Mouse (Mus musculus) ovary, adult 18-20 months (tissue): ENCODE measurements around the gene Arhgap25.
"Not testable (repeated sequence)": the region's sequence is repeated elsewhere in the genome, so short reads cannot be mapped to it uniquely, and the experiment has no call there.

Experiments
- DNase-seq: peaks from one replicate; pipeline ENCODE4 v3.0.0; 2022; ENCODE audit warnings: low spot score, mixed read lengths

The Arhgap25 gene

DNA sequence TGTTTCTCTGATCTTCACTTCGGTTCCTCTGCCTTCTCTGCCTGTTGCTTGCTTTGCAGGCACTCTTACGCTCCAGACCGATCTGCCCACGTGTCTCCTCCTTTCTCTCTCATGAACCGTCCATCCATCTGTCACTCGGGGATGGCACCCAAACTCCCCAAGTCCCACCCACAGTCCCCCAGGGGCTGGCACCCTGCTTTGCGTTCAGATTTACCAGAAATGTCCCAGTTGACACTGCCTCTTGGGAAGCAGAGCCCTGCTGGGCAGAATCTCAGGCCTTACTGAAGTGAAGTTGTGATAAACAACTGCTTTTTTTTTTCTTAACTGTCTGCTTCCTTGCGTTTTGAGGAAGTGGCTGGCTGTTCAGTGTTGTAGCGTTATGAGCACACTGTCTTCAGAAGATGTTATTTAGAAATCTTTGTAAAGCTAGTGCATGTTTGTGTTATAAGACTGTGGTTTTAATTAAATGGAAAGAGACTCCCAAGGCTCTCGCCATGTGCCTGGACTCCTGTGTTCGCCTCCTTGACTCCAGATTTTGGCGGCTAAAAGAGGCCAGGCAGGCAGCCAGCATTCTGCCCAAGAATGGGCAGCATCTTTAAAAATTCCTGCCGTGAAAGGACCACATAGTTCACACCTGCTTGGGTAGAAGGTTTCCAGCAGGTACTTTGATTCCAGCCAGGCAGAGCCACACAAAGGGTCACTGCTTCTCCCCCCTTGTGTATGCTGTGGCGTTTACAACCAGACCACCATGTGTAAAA is at the start of gene Arhgap25:
TSS of gene Arhgap25 (minus strand) at position 307 of the 758 bp plus-strand sequence.
- DNase-seq: no peak

- no peak for DNase-seq
These were observed 49.4 kb upstream of the Arhgap25 start for GRCm38 (mm10) chr6:87582456-87582855.

GRCm38 (mm10) chr6:87581581-87581980 is 48.5 kb upstream of the Arhgap25 start:
- no peak for DNase-seq

DNA sequence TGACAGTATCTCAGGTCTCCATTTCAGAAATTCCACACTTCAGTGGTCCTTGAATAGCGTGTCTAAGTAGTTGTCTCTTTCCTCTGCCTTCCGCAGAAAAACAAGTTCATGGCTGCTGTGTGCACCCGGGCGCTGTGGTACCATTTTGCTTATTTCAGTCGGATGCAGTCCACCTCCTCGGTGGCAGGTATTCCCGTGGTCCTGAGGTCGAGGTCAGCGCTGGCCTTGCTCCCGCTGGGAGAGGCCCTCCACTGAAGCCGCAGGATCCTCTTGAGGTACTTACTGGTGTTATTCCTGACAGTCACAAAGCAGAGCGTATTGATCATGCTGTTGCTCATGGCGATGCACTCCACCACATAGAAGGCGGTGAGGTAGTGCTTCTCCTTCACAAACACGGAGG is 48.0 kb upstream of the Arhgap25 start:
- DNase-seq: no peak

DNA sequence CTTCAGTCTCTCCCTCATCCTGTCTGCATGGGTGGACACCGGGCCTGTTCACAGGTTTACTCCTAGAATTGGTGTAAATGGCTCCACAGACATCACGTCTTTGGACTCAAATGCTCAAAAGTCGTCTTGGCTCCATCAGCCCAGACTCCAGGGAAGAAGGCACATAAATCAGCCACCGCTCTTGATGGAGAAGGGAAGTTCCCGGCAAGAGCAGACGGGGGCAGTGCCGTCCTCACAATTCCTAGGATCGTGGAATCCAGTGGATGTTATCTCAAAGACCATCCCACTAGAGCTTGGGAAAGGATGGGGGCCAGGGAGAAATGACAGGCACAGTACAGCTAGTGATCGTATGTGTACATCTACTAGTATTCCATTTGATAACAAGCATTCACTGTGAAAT is 45.2 kb upstream of the Arhgap25 start:
- no peak for DNase-seq

DNA sequence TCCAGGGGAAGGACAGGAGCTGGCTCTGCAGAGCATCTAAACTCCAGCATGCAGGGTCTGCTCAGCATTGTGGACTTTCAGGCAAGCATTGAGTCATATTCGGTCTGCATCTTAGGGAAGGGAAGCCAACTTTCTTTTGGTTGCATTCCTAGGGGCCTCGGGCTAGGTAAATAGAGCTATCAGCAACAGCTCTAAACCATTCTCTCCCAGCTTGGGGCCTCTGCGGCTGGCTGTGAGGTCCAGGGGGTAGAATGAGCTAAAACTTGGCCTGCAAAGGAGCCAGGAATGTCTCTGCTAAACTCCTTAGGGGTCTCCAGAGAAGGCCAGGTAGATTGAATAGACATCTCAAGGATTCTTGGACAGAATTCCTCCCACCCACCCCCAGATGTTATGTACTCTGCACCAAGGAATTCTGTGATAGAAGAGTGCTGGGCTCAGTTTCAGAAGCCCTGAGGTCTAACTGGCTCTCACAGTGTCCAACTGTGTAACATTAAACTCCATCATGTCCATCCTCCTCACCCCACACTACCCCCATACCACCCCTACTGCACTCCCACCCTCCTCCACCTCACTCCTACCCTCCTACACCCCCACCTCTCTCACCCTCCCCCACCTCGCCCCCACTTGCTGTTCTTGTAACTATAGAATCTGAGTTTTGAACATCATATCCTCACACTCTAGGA is 43.7 kb upstream of the Arhgap25 start:
- no peak for DNase-seq

DNA sequence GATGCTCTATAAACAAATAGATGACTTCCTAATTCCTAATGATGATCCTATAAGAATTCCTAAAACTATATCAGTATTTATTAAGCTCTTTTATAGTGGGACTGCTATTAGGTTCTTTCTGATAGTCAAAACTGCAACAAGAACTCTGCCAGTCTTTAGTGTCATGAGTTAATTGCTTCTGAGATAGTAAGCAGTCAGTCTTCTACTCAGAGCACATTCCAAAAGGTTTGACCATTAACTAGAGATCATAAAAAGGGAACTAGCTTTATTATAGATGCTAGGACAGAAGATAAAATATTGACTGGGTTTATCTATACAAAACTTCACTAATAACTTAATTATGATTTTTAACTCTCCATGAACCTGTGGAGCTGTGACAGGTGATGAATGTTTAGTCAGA is 38.8 kb upstream of the Arhgap25 start:
- DNase-seq: not testable (repeated sequence)

GRCm38 (mm10) chr6:87567686-87568593 is 34.9 kb upstream of the Arhgap25 start:
- no peak for DNase-seq

GRCm38 (mm10) chr6:87565166-87565565 is 32.1 kb upstream of the Arhgap25 start:
- no peak for DNase-seq

- no peak for DNase-seq
These were observed 31.3 kb upstream of the Arhgap25 start for GRCm38 (mm10) chr6:87564356-87564755.

GRCm38 (mm10) chr6:87553724-87554123 is 20.7 kb upstream of the Arhgap25 start:
- DNase-seq: no peak

GRCm38 (mm10) chr6:87552054-87552807 is 19.2 kb upstream of the Arhgap25 start:
- DNase-seq: no peak

- DNase-seq: no peak
These were observed 14.8 kb upstream of the Arhgap25 start for GRCm38 (mm10) chr6:87547836-87548235.

- DNase-seq: no peak
These were observed 14.4 kb upstream of the Arhgap25 start for GRCm38 (mm10) chr6:87547431-87547830.

DNA sequence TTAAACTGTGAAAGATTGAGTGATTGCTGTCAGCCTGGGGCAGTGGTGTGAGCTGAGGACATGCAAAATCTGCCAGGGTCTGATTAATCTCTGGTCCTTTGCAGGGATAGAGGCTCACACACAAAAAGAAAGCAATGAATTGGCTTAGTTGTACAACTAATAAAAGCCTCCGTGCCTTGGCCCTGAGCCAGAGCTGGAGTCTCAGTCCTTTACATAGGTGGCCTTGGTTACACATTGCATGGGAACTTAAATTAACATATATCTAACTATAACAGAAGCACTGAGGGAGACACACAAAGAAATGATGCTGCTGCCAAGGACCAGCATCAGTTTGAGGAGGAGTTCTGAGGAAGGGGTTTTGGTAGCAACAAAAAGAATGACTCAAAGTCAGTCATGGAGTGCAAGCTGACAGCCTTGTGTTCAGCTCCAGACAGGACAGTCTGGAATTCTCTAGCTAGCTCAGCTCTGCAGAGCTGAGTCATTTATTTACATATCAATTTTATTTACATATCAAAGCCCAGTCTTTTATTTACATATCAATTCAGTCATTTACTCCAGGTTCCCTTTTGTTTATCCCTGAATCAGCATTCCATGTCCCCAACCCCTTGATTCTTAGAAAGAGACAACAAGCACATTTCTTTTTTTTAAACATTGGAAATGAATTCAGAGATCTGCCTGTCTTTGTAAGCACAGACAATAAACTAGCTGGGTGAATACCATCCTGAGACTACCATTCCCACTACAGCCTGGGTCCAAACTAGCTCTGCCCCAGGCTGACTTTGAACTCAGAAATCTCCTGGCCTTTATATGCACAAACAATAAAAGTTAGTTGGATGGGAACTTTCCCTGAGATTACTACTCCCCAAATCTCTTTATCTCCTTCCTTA is 12.5 kb upstream of the Arhgap25 start:
- DNase-seq: no peak

GRCm38 (mm10) chr6:87542027-87542426 is 9.0 kb upstream of the Arhgap25 start:
- DNase-seq: no peak

- no peak for DNase-seq
These were observed 8.1 kb upstream of the Arhgap25 start for GRCm38 (mm10) chr6:87541171-87541571.

DNA sequence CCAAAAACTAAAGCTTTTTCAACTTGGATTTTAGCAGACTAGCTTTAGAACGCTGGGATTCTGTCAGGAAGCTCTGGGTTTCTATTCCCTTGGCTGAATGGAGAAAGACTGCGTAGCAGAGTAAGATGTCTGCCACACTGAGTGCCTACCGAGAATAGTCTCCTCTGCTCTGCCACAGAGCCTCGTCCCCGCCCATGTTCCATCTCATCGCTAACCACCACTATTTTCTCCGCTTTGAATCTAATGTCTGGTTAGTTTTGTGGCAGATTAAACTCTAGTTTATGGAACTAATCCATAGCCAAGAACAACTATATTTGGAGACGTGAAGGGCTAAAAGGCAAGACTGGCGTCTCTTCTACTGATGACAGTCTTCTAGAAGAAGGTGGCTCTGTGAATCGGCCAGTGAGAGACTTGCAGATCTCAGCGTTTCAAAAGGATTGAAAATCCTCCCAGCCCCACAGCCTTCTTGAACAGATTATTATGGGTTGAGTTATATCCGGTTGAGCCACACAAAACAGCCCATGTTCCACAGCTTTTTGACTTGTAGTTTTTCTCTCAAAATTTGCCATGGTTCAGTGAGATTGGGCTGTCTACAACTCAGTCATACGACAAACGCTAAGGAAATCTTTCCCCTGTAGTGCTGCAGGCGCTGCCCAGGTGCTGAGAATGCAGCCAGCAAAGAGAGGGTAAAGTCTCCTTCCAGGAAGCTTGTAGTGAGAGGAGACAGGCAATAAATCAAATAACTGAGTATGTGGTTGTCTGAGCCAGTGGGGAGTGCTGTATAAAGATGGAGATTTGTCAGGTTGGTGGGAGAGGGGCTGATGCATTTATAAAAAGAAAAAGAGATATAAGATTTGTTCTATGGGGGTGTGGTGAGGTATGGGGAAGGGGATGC is 5.6 kb upstream of the Arhgap25 start:
- no peak for DNase-seq

DNA sequence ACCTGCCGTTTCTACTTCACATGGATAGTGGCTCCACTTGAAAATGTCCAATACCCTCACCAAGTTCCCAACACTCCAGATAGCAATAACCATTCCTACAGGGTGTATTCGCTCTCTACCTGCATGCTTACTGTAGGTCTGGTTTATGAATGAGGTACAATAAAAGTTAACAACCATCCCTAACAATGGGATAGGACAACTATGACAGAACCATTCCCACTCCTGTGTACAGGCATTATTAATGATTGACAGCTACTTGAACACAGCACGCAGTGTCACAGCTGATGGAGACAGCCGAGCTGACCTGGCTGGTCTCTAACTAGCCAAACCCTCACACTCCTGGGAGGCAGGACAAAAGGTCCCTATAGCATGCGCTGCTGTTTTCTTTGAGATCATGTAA is 4.6 kb upstream of the Arhgap25 start:
- no peak for DNase-seq

GRCm38 (mm10) chr6:87536270-87536669 is 3.2 kb upstream of the Arhgap25 start:
- no peak for DNase-seq
